Comparison of ENCODE assay signal across 28 mouse cellular contexts in genomic region chr1:71923731-71924130, GRCm38 (mm10).
"Had no signal": no experiment of that assay in that cellular context is flagged by ENCODE, and none has a peak within 500 bp of the region (broad histone marks: within the 10 kb centered on the region; RNA-seq: fewer than 3 reads in every experiment).

No protein-coding gene starts in this region.

- H3K36me3 ChIP-seq: heart, embryonic 10.5 days; heart, embryonic 13.5 days; heart, embryonic 15.5 days; hindbrain, embryonic 10.5 days; hindbrain, embryonic 12.5 days; intestine, embryonic 15.5 days; kidney, embryonic 15.5 days; limb, embryonic 13.5 days; limb, embryonic 15.5 days; liver, embryonic 12.5 days had no signal

- H3K27ac ChIP-seq: heart, adult 2 months; heart, embryonic 10.5 days; heart, embryonic 13.5 days; heart, embryonic 15.5 days; hindbrain, embryonic 10.5 days; hindbrain, embryonic 12.5 days; hindbrain, embryonic 14.5 days; intestine, embryonic 15.5 days; kidney, embryonic 15.5 days; kidney, postnatal 0 days; limb, embryonic 13.5 days; limb, embryonic 15.5 days; liver, embryonic 12.5 days had no signal

- H3K9me3 ChIP-seq: heart, embryonic 10.5 days; heart, embryonic 13.5 days; heart, embryonic 15.5 days; hindbrain, embryonic 10.5 days; hindbrain, embryonic 12.5 days; intestine, embryonic 15.5 days; kidney, embryonic 15.5 days; limb, embryonic 13.5 days; limb, embryonic 15.5 days; liver, embryonic 12.5 days had no signal

- H3K4me1 ChIP-seq: heart, embryonic 10.5 days; heart, embryonic 15.5 days; hindbrain, embryonic 10.5 days; hindbrain, embryonic 12.5 days; intestine, embryonic 15.5 days; kidney, embryonic 15.5 days; limb, embryonic 13.5 days; limb, embryonic 15.5 days; liver, embryonic 12.5 days had no signal

- H3K27me3 ChIP-seq: heart, embryonic 13.5 days; heart, embryonic 15.5 days; hindbrain, embryonic 12.5 days; intestine, embryonic 15.5 days; kidney, embryonic 15.5 days; limb, embryonic 13.5 days; limb, embryonic 15.5 days; liver, embryonic 12.5 days had no signal

- ATAC-seq: hindbrain, embryonic 16.5 days; inflammation-experienced regulatory T-cells, adult 6 months; intestine, embryonic 15.5 days; intestine, postnatal 0 days; liver, embryonic 12.5 days had no signal

- DNase-seq: gastrocnemius, postnatal 14 days; gastrocnemius, postnatal 36 days; heart, adult 11 months; heart, postnatal 14 days; heart, postnatal 36 days; kidney, adult 18-20 months; kidney, adult 8-10 months; kidney, postnatal 14 days; kidney, postnatal 36 days; layer of hippocampus, adult 9-11 months; layer of hippocampus, postnatal 36 days; left cerebral cortex, postnatal 4 days had no signal

- H3K9ac ChIP-seq: heart, embryonic 13.5 days; heart, embryonic 15.5 days; hindbrain, embryonic 12.5 days; hindbrain, embryonic 14.5 days; intestine, embryonic 15.5 days; kidney, embryonic 15.5 days; limb, embryonic 13.5 days; limb, embryonic 15.5 days; liver, embryonic 12.5 days had no signal

- H3K4me3 ChIP-seq: heart, adult 2 months; heart, embryonic 10.5 days; heart, embryonic 13.5 days; heart, embryonic 15.5 days; hindbrain, embryonic 10.5 days; hindbrain, embryonic 12.5 days; intestine, embryonic 15.5 days; kidney, embryonic 15.5 days; limb, embryonic 13.5 days; limb, embryonic 15.5 days; liver, embryonic 12.5 days had no signal

- H3K4me2 ChIP-seq: heart, embryonic 13.5 days; heart, embryonic 15.5 days; hindbrain, embryonic 12.5 days; hindbrain, embryonic 14.5 days; intestine, embryonic 15.5 days; kidney, embryonic 15.5 days; limb, embryonic 13.5 days; limb, embryonic 15.5 days; liver, embryonic 12.5 days had no signal
